13 mouse cellular contexts compared by ENCODE assay signal in the genomic region with DNA sequence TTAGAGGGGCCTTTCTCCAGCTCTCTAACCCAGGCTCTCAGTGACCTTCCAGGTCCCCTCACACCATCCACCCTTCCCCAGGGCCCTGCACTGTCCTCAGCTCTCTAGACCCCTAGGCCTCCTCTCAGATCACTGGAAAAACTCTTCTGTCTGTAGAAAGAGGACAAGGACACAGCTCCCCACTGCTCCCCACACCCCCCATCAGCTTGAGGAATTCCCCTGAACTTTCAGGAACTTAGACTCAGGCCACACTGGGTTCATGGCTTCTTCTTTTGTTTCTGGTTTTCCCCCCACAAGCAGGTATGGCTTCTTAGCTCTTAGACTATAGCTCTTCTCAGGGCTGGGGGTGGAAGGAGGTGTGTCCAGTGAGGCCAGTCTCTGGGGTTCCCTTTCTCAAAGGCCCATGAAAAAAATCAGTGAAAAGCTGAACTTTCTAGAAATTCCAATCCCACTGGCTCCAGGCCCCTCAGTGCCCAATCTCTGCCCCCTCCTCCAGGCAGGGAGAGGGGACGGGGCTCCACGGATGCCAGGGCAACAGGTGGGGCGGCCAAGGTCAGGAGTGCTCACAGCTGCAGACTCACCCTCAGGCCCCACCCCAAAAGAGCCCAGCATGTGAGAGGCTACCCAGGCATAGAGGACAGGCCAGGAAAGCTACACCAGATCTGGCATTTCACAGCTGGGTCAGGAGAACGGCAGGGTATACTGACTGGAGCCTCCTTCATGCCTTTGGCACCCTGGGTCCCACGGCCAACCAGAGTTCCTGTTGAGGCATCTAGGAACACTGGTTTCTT. TPM values are rescaled to one million over a fixed set of nuclear protein-coding genes. Genes with fewer than 3 reads are reported as not detected.
DNase-seq lines count a peak whose midpoint lies in the region; ATAC-seq and TF ChIP-seq lines count a peak whose summit lies in the region.
"Had no signal": no experiment of that assay in that cellular context is flagged by ENCODE, and none has a peak within 500 bp of the region (broad histone marks: within the 10 kb centered on the region; RNA-seq: fewer than 3 reads in every experiment).

No protein-coding gene starts in this region.

- no peak overlapping the region for H3K27ac ChIP-seq in heart, embryonic 13.5 days (replicated peaks)
- no peak overlapping the region for H3K27ac ChIP-seq in heart, adult 2 months
- H3K27ac ChIP-seq in lung, postnatal 0 days (ENCODE audit: low read length) = 0 out of 2 replicates have a peak overlapping the region, but pooled peaks have one; percentile 32
- peak overlapping the region; percentile 23; the same call in 1 of the 2 replicates for H3K27ac ChIP-seq in embryonic facial prominence, embryonic 13.5 days
- peak overlapping the region; percentile 85; the same call in 1 of the 2 replicates for H3K27ac ChIP-seq in small intestine, adult 2 months (ENCODE audit: insufficient read depth, low read depth, low read length)
- no peak overlapping the region for H3K27ac ChIP-seq in midbrain, postnatal 0 days (ENCODE audit: low read depth, low read length)
- H3K27ac ChIP-seq: left cerebral cortex, adult 2 months had no signal

- no peak overlapping the region for H3K4me2 ChIP-seq in heart, embryonic 13.5 days
- H3K4me2 ChIP-seq in lung, postnatal 0 days (replicated peaks; ENCODE audit: low read depth, low read length) = no peak overlapping the region
- H3K4me2 ChIP-seq in embryonic facial prominence, embryonic 13.5 days = no peak overlapping the region
- H3K4me2 ChIP-seq in midbrain, postnatal 0 days (ENCODE audit: low read depth, low read length, poor library complexity, severe bottlenecking) = no peak overlapping the region

- DNase-seq in heart, adult 2 months = no peak
- DNase-seq in lung, postnatal 0 days (ENCODE audit: low spot score) = no peak
- DNase-seq in lung, postnatal 25 days (ENCODE audit: low spot score) = no peak
- DNase-seq in cerebellum, postnatal 36 days = no peak
- no peak for DNase-seq in midbrain, postnatal 0 days (ENCODE audit: low spot score)
- DNase-seq: adrenal gland, postnatal 10 days; forebrain, postnatal 0 days; thymus, postnatal 4 days had no signal

- H3K79me2 ChIP-seq in heart, adult 2 months (replicated peaks; ENCODE audit: control insufficient read depth, insufficient read depth, low read length) = peaks cover 3% of the 10 kb centered on the region; the same call in 1 of the 2 replicates

- H3K27me3 ChIP-seq in heart, embryonic 13.5 days (replicated peaks) = no peaks in the 10 kb centered on the region
- no peaks in the 10 kb centered on the region for H3K27me3 ChIP-seq in heart, adult 2 months (ENCODE audit: control insufficient read depth, insufficient read depth, low read length)
- no peaks in the 10 kb centered on the region for H3K27me3 ChIP-seq in lung, postnatal 0 days (replicated peaks; ENCODE audit: insufficient read depth, low read length)
- H3K27me3 ChIP-seq in embryonic facial prominence, embryonic 13.5 days = no peaks in the 10 kb centered on the region
- H3K27me3 ChIP-seq in small intestine, adult 2 months (ENCODE audit: control insufficient read depth, insufficient read depth, low read length) = no peaks in the 10 kb centered on the region
- H3K27me3 ChIP-seq in midbrain, postnatal 0 days (ENCODE audit: insufficient read depth, low read length) = no peaks in the 10 kb centered on the region

- no peak for TF ChIP-seq EP300 in heart, adult 2 months (IDR thresholded peaks at IDR 0.05; ENCODE audit: insufficient read depth, low read depth, low read length)
- no peak for TF ChIP-seq EP300 in lung, postnatal 0 days (IDR thresholded peaks at IDR 0.05)

- no peak overlapping the region for H3K4me3 ChIP-seq in heart, embryonic 13.5 days
- no peak overlapping the region for H3K4me3 ChIP-seq in heart, adult 2 months
- H3K4me3 ChIP-seq in lung, postnatal 0 days (ENCODE audit: low read depth, low read length) = no peak overlapping the region
- no peak overlapping the region for H3K4me3 ChIP-seq in embryonic facial prominence, embryonic 13.5 days
- no peak overlapping the region for H3K4me3 ChIP-seq in small intestine, adult 2 months (ENCODE audit: low read depth, low read length)
- no peak overlapping the region for H3K4me3 ChIP-seq in midbrain, postnatal 0 days (ENCODE audit: low read depth, low read length)
- H3K4me3 ChIP-seq: left cerebral cortex, adult 2 months had no signal

- H3K9me3 ChIP-seq in heart, embryonic 13.5 days = no peaks in the 10 kb centered on the region
- no peaks in the 10 kb centered on the region for H3K9me3 ChIP-seq in lung, postnatal 0 days (ENCODE audit: low read length)
- no peaks in the 10 kb centered on the region for H3K9me3 ChIP-seq in embryonic facial prominence, embryonic 13.5 days
- no peaks in the 10 kb centered on the region for H3K9me3 ChIP-seq in midbrain, postnatal 0 days (ENCODE audit: low read length)
- H3K9me3 ChIP-seq: G1E had no signal

- H3K36me3 ChIP-seq in heart, embryonic 13.5 days = no peaks in the 10 kb centered on the region
- H3K36me3 ChIP-seq in heart, adult 2 months (ENCODE audit: control insufficient read depth, insufficient read depth, low read length) = no peaks in the 10 kb centered on the region
- H3K36me3 ChIP-seq in lung, postnatal 0 days (ENCODE audit: insufficient read depth, low read length) = no peaks in the 10 kb centered on the region
- H3K36me3 ChIP-seq in embryonic facial prominence, embryonic 13.5 days = no peaks in the 10 kb centered on the region
- no peaks in the 10 kb centered on the region for H3K36me3 ChIP-seq in small intestine, adult 2 months (ENCODE audit: control insufficient read depth, insufficient read depth, low read length)
- H3K36me3 ChIP-seq in midbrain, postnatal 0 days (ENCODE audit: insufficient read depth, low read length) = no peaks in the 10 kb centered on the region
- H3K36me3 ChIP-seq: G1E had no signal

- H3K4me1 ChIP-seq in heart, embryonic 13.5 days = peaks cover 38% of the 10 kb centered on the region
- H3K4me1 ChIP-seq in heart, adult 2 months (ENCODE audit: control insufficient read depth, insufficient read depth, low read length) = peaks cover 9% of the 10 kb centered on the region; the same call in 1 of the 2 replicates
- peaks cover 28% of the 10 kb centered on the region for H3K4me1 ChIP-seq in lung, postnatal 0 days (ENCODE audit: insufficient read depth, low read depth, low read length)
- peaks cover 35% of the 10 kb centered on the region for H3K4me1 ChIP-seq in embryonic facial prominence, embryonic 13.5 days
- H3K4me1 ChIP-seq in small intestine, adult 2 months (ENCODE audit: control insufficient read depth, insufficient read depth, insufficient read length, low read length) = peaks cover 36% of the 10 kb centered on the region
- H3K4me1 ChIP-seq in midbrain, postnatal 0 days (ENCODE audit: insufficient read depth, low read length) = no peaks in the 10 kb centered on the region

- H3K9ac ChIP-seq in heart, embryonic 13.5 days = peak overlapping the region; percentile 28; the same call in 1 of the 2 replicates
- no peak overlapping the region for H3K9ac ChIP-seq in heart, adult 2 months (ENCODE audit: low read depth, low read length)
- H3K9ac ChIP-seq in lung, postnatal 0 days (replicated peaks; ENCODE audit: low read depth) = no peak overlapping the region
- 0 out of 2 replicates have a peak overlapping the region, but pooled peaks have one; percentile 27 for H3K9ac ChIP-seq in embryonic facial prominence, embryonic 13.5 days
- no peak overlapping the region for H3K9ac ChIP-seq in midbrain, postnatal 0 days (replicated peaks; ENCODE audit: low read length, poor library complexity, severe bottlenecking)
- H3K9ac ChIP-seq: forebrain, postnatal 0 days had no signal

- no peak for ATAC-seq in heart, embryonic 13.5 days (ENCODE audit: extremely low read depth, insufficient number of reproducible peaks, low FRiP score, low TSS enrichment)
- peak; percentile 11; the same call in 1 of the 2 replicates for ATAC-seq in lung, postnatal 0 days
- no peak for ATAC-seq in embryonic facial prominence, embryonic 13.5 days (ENCODE audit: insufficient number of reproducible peaks, insufficient read depth, low FRiP score, low TSS enrichment, low read depth)
- no peak for ATAC-seq in midbrain, postnatal 0 days (ENCODE audit: low FRiP score)
- ATAC-seq: forebrain, postnatal 0 days had no signal

- intact Hi-C loops in heart, adult 2 months (cut with DNase I) = no loop called here

- no peak for TF ChIP-seq POLR2A in heart, adult 2 months (IDR thresholded peaks at IDR 0.05; ENCODE audit: insufficient read depth, low read depth, low read length)
- no peak for TF ChIP-seq POLR2A in small intestine, adult 2 months (IDR thresholded peaks at IDR 0.05; ENCODE audit: low read depth, low read length)

- TF ChIP-seq CTCF in heart, adult 2 months (IDR thresholded peaks at IDR 0.05) = no peak
- no peak for TF ChIP-seq CTCF in lung, postnatal 0 days (IDR thresholded peaks at IDR 0.05)
- no peak for TF ChIP-seq CTCF in small intestine, adult 2 months (IDR thresholded peaks at IDR 0.05; ENCODE audit: extremely low read depth, insufficient read length, insufficient replicate concordance, low read depth, low read length)
- no peak for TF ChIP-seq CTCF in midbrain, postnatal 0 days (IDR thresholded peaks at IDR 0.05)

- WGBS in heart, embryonic 13.5 days = 63% methylated on average over 5 of the region's 5 CpGs
- 70% methylated on average over 5 of the region's 5 CpGs for WGBS in heart, adult 2 months
- 49% methylated on average over 5 of the region's 5 CpGs for WGBS in lung, postnatal 0 days
- 48% methylated on average over 5 of the region's 5 CpGs for WGBS in embryonic facial prominence, embryonic 13.5 days
- WGBS in small intestine, adult 2 months = 47% methylated on average over 5 of the region's 5 CpGs
- WGBS in midbrain, postnatal 0 days = 65% methylated on average over 5 of the region's 5 CpGs

RNA-seq across cellular contexts. Expression of a gene that starts 21.5 kb away (rescaled TPM):
- 2.6 and 2.7 TPM in 2 replicates for polyA plus RNA-seq in heart, embryonic 13.5 days (2015; fragmentation: Nextera tagmentation; extraction: Ambion mirVana)
- total RNA-seq in heart, adult 2 months (2021) = 10 to 100 TPM; 11.3 to 12.5 TPM
- 11.9 and 16.9 TPM in 2 replicates for polyA plus RNA-seq in heart, adult 2 months (2012; rRNA removed)
- 11.8 and 12.1 TPM in 2 replicates for polyA plus RNA-seq in lung, postnatal 0 days (2015; fragmentation: Nextera tagmentation; extraction: Ambion mirVana)
- polyA plus RNA-seq in embryonic facial prominence, embryonic 13.5 days (2015; fragmentation: Nextera tagmentation; extraction: Ambion mirVana) = 5.2 and 5.4 TPM in 2 replicates
- polyA plus RNA-seq in small intestine, adult 2 months (2012; rRNA removed) = 21.8 and 59.5 TPM in 2 replicates
- total RNA-seq in midbrain, postnatal 0 days (2014; rRNA removed) = 33.6 and 34.8 TPM in 2 replicates
- polyA plus RNA-seq in midbrain, postnatal 0 days (2015; fragmentation: Nextera tagmentation; extraction: Ambion mirVana) = 6.4 TPM in 2 replicates

RNA-seq across cellular contexts. Expression of a gene that starts 36.8 kb away (rescaled TPM):
- 3.7 and 3.8 TPM in 2 replicates for polyA plus RNA-seq in heart, embryonic 13.5 days (2015; fragmentation: Nextera tagmentation; extraction: Ambion mirVana)
- under 1 TPM; 0.65 to 0.98 TPM for total RNA-seq in heart, adult 2 months (2021)
- polyA plus RNA-seq in heart, adult 2 months (2012; rRNA removed) = 3.9 TPM in 2 replicates
- polyA plus RNA-seq in lung, postnatal 0 days (2015; fragmentation: Nextera tagmentation; extraction: Ambion mirVana) = 3.4 and 3.8 TPM in 2 replicates
- 15.4 and 15.7 TPM in 2 replicates for polyA plus RNA-seq in embryonic facial prominence, embryonic 13.5 days (2015; fragmentation: Nextera tagmentation; extraction: Ambion mirVana)
- 0.81 and 1.4 TPM in 2 replicates for polyA plus RNA-seq in small intestine, adult 2 months (2012; rRNA removed)
- 32.9 and 44.2 TPM in 2 replicates for total RNA-seq in midbrain, postnatal 0 days (2014; rRNA removed)
- 42.5 and 47.4 TPM in 2 replicates for polyA plus RNA-seq in midbrain, postnatal 0 days (2015; fragmentation: Nextera tagmentation; extraction: Ambion mirVana)

Comparison
In these comparisons a context has a peak if more than half of its experiments do, and no peak if none do; other contexts are left out.
1. H3K9ac ChIP-seq: peak in heart, embryonic 13.5 days (single experiment) and embryonic facial prominence, embryonic 13.5 days (single experiment); none in heart, adult 2 months (single experiment), lung, postnatal 0 days (single experiment) and midbrain, postnatal 0 days (single experiment).
2. H3K27ac ChIP-seq: peak in lung, postnatal 0 days (single experiment), embryonic facial prominence, embryonic 13.5 days (single experiment) and small intestine, adult 2 months (single experiment); none in heart, embryonic 13.5 days (single experiment), heart, adult 2 months (single experiment) and midbrain, postnatal 0 days (single experiment).